Mouse (Mus musculus) kidney, postnatal 36 days (tissue): ENCODE results near the gene Hspa2.

Experiments
- DNase-seq, 2 experiments: peaks; one replicate each; pipeline ENCODE4 v3.0.0; 2021 to 2022; ENCODE audit warnings: mixed read lengths in 2 of 2

Hspa2 gene

DNA sequence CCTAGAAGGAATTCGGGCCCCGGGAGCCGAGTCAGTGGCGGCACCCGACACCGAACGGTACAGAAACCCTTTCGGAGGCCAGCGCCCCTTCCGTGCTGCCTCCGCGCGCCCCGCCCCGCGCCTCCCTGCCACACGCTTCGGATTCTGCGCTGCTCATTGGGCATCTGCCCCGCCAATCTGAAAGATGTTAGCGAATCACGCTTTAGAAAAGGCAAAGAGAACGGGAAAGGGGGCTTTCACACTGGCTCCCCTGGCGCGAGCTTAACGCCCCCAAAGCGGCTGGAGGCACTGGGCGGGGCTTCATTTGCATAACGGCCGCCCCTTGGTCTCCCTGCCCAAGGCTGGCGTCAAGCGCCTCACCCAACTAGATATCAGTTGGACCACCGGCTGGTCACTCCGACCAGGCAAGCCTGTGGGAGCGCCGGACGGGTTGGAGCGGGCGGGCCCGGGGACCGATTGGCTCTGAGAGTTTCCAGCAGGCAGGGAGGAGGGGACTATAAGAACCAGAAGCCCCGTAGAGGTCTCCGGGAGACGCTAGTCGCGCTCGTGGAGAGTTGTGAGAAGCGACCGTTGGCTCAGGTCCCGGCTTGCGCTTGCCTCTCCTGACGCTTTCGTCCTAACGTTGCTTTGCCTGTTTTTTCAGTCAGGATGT is at the start of gene Hspa2:
Hspa2 (plus strand) TSS at position 291 of the 652 bp plus-strand sequence.
- DNase-seq = peak; percentile 100

DNA sequence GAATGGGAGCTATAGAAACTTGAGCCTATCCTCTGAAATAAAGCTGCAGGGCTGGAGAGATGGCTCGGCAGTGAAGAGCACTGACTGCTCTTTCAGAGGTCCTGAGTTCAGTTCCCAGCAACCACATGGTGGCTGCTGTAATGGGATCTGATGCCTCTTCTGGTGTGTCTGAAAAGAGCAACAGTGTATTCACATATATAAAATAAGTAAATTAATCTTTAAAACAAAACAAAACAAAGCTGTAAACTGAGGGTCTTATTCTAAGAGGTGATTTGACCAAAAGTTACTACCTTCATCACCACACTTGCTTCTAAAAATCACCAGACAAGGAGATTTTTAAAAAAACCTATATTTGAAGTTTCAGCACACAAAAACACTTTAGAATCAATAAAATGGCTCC is 43.1 kb upstream of the Hspa2 start:
- DNase-seq = no peak

DNA sequence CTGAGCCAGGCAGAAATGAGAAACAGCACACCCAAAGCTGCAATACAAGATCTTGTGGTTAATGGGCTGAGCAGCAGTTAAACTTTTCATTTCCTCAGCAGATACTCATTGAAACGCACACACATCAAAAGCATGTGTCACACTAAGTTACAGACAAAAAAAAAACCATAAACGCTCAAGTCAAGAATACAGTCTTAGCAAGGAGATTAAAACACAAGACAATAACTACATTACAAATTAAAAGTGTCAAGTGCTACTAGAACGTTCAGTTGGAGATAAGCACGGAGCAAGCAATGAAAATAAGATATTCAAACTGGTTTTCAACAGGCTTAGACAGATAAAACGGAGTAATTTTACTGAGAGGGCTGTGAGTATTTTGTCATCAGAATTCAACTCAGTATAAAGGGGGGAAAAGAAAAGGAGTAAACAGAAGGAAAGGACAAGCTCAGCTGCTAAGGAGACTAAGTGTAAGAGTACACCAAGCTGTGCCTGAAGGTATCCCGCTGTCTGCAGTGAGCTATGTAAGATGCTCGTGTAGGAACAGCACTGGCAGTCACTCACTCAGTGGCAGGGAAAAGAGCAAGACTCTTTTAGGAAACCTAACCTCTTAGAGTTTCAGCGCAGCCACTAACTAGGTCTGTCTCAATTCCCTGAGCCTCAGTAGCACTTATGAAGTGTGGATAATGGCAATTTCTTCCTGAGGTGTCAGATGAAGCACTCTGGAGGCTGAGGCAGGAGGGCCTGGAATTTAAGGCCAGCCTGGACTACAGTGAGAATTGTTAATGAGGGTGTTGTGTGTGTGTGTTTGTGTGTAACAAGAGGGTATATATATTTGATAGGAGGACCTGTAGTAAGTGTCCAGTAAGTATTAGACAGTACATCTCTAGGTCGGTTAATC is 42.3 kb upstream of the Hspa2 start:
- no peak for DNase-seq

DNA sequence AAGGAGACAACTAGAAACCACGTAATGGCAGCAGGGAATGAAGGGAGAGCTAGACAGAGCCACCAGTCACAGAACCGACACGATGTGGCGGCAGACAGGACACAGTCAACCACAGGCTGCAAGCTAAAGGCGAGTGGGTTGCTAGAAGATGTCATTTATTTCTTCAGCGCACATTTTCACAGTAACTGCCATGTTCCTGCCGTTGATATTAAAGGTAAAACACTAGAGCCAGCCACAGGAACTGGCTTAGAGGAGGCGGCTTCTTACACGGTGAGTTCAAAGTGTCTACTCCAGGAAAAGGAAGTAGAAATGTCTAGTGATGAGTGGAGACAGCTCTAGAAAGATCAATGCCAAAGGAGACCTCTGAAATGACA is 41.7 kb upstream of the Hspa2 start:
- no peak for DNase-seq

DNA sequence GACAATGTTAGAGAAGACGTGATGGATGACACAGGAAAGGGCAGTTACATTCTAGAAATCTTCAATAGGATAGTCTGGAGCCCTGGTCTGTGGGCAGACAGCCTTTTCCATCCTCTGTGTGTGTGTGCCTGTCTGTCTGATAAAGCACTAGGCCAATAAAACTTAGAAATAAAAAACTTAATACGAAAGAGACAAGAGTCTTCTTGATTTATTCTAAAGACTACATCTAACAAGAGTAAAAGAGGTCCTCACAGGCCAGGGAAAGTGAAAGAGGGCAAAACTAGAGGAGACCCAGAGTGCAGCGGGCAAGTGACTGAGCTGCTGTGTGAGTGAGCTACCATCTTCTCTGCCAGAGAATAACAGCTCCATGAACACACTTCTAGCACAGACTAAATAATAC is 37.7 kb upstream of the Hspa2 start:
- DNase-seq = no peak

DNA sequence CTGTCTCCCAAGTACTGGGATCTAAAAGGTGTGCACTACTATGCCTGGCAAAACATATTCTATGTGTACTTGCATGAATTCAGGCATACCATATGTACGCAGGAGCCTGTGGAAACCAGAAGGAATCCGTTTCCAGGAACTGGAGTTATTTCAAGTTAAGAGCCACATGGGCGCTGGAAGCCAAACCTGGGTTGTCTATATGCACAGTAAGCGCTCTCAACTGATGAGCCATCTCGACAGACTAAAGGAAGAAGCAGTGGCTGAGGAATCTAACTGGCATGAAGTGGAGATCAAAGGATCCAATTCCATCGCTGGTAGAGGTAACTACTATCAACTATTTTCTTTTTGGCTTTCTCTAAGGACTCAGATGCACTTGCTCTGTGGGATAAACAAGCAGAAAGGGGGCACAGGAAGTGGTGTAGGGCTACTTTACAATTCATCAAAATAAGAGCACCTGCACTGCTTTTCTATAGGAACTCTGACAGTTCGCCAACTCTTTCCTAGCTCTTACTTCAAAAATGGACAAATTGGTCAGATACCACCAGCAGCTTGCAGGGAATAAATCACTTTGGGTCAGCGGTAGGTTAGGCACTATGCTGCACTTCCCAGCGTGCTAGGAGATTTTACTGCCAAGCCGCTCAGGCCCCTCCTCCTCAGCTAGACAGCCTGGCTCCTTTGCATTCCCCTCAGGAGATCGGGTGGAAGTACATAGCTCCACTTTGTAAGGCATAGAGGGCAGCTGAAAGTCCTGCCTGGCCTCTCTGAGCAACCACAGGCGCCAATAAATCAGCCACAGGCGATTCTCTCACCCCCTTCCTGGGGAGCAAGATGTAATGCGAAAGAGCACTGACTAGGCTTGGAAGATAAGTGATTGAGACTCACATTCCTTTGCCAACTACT is 36.6 kb upstream of the Hspa2 start:
- DNase-seq = peak; percentile 55 to 59

DNA sequence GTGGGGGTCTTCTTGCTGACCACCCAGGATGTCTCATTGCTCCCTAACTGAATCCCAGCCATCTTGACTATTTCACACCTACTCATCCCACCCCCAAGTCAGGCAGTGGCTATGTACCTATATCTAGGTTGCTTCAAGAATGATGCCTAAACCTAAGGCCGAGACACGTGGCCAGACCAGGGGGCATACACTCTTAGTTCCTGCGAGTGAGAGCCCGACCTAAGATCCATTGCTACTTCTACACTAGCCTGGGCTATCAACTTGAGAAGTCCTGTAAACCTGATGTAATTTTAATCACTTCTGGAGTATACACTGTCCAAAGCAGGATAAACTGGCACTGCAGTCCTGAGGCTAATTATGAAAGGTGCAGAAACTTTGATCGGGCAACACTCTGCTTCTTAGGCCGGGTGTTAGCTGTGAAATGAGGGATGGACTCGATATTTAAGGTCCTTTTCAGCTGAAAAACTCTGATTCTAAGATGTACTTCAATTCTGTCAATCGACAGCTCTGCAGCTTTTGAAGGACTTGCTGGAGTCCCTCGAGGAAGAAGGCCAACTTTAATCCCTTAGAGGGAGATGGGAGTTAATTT is 35.7 kb upstream of the Hspa2 start:
- DNase-seq = no peak

DNA sequence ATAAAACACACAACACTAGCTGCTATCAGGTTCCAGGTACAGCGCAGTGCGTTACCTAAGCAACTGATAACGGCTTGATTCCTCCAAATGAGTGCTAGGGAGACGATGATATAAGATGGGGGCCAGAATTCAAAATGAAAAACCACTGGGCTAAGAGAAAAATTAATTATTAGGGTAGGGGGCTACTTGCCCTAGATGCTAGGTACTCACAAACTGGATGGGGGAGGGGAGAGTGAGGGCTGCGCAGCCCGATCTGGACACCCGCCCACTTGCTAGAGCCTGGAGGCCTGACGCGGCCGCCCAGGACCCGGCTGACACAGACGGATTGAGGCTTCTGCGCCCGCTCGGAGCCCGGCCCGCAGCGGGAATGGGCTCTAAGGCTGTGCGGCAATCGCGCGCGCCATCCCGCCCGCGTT is 35.2 kb upstream of the Hspa2 start:
- peak; percentile 37 to 71 for DNase-seq

DNA sequence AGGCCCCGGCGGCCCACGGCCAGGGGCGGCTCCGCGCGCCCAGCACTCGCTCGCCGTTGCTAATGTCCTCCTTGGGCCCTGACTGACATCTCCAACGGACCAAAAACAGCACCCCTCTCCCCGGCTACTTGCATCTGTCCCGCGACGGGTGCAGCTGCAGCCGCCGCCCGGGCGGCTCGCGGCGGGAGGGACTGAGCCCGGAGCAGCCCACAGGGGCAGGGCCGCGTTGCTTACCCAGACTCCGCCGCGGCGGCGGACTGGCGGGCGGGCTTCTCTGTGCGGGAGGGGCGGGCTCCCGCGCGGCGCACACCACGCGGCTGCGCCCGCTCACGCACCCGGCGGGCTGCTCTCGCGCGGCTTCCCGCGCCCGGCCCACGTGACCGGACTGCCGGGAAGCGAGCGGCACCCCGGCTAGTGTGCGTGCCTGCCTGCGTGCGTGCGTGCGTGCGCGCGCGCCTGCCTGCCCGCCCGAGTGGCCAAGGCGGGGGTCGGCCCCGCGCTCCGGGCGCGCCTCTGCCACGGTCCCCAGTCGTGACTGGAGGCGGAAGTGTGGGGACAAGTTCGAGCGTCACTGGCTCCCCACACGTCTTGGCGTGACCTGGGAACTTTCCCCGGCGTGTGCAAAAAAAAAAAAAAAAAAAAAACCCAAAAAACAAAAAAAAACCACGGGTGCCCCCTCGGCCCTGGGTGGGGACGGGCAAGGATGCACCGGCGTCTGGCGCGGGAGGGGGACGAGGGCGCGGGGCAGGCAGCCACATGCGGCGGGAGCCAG is 34.6 kb upstream of the Hspa2 start, which contains the start of gene Zbtb25:
Zbtb25 (minus strand) TSS at position 397 of the 772 bp plus-strand sequence.
- DNase-seq = peak; percentile 78 to 90

DNA sequence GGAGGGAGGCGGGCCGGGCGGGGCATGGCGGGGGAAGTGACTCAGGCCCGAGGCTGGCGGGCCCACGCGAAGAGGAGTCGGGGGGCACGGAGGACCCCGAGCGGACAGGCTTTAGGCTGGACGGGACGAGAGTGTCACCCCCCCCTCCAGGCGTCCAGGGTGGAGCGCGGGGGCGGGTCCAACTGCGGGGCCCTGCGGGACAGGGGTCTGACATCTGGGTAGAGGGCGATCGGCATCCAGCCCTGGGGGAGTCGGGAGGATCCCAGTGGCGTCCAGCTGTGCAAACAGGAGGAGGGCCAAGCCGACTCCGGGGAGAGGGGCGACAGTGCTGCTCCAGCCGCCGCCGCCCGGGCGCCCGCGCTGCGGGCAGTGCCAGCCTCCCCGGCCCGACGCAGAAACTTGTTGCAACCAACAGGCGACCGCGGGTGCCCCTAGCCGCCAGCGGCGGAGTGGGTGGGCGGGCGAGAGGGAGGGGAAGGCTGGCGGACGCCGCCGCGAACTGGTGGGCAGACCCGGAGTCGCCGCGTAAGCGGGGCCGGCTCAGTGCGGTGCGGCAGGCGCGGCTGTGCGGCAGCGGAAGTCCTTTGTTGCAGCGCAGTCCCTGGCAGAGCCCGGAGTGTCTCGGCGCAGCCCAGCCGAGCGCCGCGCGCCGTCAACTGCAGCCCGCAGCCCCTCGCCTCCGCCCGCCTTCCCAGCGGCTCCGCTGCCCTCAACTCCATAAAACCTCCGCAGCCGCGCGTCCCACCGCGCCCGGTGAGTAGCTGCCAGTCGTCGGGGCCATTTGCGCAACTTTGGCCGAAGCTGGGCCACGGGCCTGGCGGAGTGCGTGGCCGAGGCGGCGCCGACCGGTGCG is 33.8 kb upstream of the Hspa2 start, which contains the start of gene Zbtb1:
Zbtb1 (plus strand) TSS at position 289 of the 853 bp plus-strand sequence.
- DNase-seq = peak; percentile 77 to 86

DNA sequence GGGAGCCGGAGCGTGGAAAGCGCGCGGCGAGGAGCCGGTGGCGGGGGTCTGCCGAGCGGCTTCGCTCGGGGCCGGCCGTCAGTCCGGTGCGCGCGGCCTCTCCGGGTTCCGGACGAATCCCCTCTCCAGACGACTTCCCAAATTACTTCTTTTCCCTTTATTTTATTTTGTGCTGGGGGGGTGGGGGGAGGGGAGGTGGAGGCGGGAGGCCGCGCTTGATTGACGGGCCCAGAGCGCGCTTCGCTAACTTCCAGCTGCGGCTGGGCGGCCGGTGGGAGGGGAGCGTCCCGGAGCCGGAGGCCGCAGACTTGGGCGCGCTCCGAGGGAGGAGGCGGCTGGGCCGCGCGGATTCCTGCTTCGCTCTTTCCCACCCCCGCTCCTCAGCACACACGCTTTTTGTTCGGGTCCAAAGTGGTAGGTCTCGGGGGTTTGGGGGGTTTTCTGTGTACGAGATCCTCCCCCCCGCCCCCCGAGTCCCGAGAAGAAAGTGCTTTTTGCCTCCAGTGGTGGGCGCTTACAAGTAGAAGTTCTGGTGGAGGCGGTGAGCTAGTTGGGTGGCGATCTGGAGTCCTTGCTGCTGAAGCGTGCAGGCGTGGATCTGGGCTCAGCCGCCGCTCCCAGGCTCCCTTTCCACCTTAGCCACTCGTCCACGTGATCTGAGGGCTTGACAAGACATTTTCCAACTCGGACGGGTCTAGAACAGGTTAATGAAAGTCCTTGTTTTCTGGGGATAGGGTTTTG is 33.0 kb upstream of the Hspa2 start:
- peak; percentile 80 to 87 for DNase-seq

DNA sequence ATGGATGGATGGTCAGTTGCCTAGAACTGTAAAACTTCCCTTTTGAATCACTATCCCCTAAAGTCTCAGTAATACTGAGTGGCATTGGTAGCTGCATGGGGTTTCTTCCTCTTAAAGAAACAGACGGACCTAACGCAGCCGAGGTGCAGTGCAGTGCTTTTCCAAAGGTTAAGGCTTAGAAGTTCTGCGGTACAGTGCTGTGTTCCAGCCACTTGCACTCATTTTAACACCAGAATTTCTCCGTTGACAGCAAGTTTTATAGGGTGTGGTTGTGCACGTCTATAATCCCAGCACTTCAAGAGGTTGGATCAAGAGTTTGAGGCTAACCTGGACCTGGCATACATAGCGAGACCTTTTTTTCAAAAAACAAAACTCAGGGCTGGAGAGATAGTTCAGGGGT is 31.9 kb upstream of the Hspa2 start:
- no peak for DNase-seq

DNA sequence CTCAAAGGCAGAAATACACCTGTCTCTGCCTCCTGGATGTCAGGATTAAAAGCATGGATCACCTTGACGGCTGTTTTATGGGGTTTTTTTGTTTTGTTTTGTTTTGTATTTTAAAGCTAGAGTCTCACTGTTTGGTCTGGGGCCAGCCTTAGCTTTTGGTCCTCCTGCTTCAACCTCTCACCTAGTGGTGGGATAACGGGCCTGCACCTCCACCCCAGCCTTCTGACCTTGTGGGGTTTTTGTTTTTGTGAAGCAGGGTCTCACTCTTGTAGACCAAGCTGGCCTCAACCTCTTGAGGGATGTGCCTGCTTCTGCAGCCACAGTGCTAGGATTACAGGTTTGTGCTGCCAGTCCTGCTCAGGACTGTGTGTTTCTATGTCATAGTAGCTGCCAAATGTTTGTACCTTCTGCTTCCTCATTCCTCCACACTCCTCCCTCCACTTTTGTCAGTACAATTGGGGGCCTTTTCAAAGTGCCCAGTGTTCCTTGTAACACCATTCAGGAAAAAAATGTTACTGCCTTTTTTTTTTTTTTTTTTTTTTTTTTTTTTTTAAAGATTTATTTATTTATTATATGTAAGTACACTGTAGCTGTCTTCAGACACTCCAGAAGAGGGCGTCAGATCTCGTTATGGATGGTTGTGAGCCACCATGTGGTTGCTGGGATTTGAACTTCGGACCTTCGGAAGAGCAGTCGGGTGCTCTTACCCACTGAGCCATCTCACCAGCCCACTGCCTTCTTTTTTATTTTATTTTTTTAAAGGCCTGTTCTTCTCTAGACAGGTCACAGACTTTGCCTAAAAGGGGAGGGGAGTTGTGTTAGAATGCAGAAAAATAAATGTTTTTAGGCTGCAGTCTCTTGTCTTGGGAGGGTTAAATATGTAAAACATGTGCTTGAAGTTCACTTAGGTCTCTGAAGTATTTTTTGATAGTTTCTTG is 30.8 kb upstream of the Hspa2 start:
- no peak for DNase-seq

DNA sequence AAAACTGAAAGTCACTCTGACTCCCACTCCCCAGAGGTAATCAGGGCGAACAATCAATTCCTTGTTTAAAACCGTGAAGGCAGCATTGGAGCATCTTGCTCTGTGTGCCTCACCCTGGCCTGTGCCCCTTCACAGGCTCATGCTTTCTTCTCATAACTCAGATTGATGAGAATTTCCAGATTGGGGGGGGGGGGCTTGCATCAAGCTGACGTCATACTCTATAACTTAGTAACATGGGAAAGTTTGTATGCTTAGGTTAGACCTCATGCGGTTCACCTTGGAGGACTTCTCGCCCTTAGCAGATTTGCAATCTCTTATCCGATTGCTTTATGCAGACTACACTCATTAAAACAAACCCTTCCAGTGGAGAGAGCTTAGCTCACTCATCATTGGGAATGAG is 30.0 kb upstream of the Hspa2 start:
- DNase-seq = no peak

DNA sequence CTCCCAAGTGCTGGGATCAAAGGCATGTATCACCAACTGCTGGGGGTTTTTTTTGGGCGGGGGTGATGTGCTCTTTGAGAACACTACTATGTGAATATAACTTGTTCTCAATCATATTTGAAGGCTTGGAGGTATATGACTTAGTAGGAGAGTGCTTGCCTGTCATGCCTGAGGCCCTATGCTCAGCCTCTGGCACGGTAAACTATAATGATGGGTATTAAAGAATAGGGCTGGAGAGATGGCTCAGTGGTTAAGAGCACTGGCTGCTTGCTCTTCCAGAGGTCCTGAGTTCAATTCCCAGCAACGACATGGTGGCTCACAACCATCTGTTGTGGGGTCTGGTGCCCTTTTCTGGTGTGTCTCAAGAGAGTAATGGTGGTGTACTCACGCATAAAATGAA is 29.1 kb upstream of the Hspa2 start:
- DNase-seq = no peak

DNA sequence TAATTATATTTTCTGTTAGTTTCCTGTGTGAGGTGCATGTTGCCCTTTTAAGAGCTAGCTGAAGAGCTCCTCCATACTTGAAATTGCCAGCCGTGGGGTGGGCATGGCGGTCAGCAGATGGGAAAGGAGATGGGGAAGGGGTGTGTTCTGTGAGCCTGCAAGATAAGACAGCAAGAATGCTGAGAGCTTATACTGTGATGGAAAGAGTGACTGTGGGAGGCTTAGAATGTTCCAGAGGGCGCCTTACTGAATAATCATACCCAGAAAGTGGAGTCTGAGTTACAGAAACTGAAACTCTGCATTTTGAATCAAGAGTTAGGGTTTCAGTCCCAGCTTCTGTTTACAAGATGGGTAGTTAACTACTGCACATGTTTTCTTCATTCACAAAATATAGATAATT is 28.5 kb upstream of the Hspa2 start:
- no peak for DNase-seq

DNA sequence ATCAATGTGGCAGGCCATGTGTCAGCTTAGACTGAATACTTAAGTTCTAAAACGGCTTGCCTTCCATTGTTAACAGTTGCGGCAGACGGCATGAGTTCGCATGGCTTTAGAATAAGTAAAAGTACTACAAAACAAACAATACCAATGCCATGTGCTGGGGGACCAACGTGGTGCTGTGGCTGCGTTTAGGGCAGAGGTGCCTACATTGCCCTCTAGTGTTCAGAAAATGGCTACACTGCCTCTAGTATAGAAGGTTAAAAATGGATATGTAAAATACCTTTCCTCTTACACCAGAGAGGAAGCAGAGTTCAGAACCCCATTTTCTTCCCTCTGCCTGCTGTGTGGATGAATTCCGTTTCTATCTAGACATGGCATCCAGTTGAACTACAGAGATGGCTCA is 27.3 kb upstream of the Hspa2 start:
- DNase-seq = peak; percentile 36 to 48

DNA sequence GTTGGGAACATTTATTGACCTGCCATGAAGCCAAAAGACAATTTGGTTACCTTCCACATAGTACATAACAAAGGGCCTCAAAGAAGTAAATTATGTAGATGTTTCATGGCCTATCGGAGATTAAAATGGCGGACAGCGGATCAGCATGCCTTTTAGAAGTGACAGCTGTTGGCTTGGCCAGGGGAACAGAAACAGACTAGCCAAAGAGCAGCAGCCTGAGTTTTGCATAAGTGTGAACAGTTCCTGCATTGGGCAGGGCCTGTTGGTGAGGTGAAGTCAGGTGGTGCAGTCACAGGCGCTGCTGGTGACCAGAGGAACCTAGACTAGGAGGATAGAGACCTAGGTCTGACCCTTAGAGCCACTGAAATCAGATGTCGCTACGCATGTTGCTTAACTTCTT is 26.9 kb upstream of the Hspa2 start:
- DNase-seq = no peak

DNA sequence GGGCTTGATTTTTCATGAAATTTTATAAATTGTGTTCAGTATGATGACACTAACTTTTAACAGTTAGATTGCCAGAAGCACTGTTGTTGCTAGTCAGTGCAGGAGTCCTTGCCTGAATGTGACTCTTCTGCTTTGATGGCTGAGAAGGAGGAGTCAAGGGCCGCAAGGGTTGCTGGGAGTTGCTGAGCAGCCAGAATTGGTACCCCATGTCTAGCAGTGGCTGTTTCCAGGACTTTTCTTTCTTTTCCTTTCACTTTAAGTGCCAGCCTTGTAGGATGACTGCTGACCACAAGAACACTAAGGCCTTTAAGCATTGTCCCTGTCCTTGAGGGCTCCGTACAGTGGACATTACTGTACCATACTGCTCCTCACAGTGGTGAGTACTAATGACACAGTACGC is 26.2 kb upstream of the Hspa2 start:
- no peak for DNase-seq
